Mouse (Mus musculus): ENCODE results near the gene Comtd1. TPM values are rescaled to one million over a fixed set of nuclear protein-coding genes. Genes with fewer than 3 reads are reported as not detected.
A peak's percentile ranks its signal among the peaks of the same experiment; 100 is the strongest.

Gene Comtd1
- 59.9 and 63.0 TPM in 2 replicates for polyA plus RNA-seq (2015; fragmentation: Nextera tagmentation; extraction: Ambion mirVana)

DNA sequence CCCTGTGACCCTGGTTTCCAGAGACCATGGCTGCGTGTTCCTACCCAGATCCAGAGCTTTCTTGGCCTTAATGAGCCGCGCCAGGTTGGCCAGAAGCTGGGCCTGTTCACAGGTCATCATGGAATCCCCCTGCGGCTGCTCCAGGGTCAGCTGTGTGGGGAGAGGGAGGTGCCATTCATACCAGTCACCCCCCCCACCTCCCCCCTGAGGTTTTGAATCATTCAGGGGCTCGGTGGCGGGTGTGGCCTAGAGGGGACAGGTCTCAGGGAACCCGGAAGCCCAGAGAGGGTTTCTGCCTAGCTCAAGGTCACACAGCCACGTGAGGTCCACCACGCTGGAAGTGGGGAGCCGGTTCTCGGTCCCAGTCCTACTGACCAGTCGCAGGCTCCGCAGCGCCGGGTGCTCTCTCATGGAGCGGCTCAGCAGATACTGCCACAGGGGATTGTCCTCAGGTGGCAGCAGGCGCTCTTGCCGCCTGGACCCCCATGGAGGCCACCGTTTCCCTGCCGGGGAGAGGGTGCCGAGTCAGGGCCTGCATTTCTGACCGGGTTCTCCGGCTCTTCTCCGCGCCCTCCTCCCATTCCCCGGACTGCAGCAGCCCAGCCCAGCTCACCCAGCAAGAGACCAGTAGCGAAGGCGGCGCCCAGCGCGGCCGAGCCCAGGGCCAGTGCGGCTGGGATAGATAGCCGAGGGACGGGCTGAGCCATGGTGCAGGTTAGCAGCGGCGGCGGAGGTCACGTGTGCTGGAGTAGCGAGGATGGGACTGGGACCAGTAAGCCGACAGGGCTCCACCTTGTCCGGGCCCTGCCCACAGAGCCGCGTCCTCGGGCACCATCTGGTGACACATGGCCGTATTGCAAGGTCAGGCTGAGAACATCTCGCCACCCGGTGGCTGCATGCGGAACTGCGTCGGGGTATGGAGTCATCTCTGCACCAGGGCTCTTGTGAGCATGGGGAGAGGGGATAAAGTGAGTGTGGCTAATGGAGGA lies at the start of gene Comtd1:
TSS of gene Comtd1 (minus strand) at position 812 of the 989 bp plus-strand sequence.
- peak; percentile 86 for ATAC-seq (ENCODE audit: low FRiP score, low read depth)
- Histone ChIP-seq H3K4me2 (peak within 1 kb of the TSS; percentile 88), H3K4me1 (replicated peaks) (peaks cover 22% of the 10 kb centered on the region), H3K9ac (peak within 1 kb of the TSS; percentile 72), H3K27me3 (no peaks in the 10 kb centered on the region), H3K27ac (replicated peaks) (peak within 1 kb of the TSS; percentile 67), H3K4me3 (peak within 1 kb of the TSS; percentile 67), H3K9me3 (no peaks in the 10 kb centered on the region), H3K36me3 (peaks cover 32% of the 10 kb centered on the region)
- under 1% methylated on average over 51 of the region's 51 CpGs for WGBS

- Histone ChIP-seq H3K4me3 (no peak overlapping the region), H3K4me2 (peak overlapping the region; percentile 19; the same call in 1 of the 2 replicates)
- WGBS = 45% methylated on average over 6 of the region's 6 CpGs
These were observed 43.5 kb upstream of the Comtd1 start for GRCm38 (mm10) chr14:21892341-21892659.

GRCm38 (mm10) chr14:21891581-21892340 lies 43.0 kb upstream of the Comtd1 start:
- Histone ChIP-seq H3K4me1 (replicated peaks) (peaks cover 14% of the 10 kb centered on the region), H3K4me3 (no peak overlapping the region), H3K27ac (replicated peaks) (peak overlapping the region; percentile 62), H3K4me2 (peak overlapping the region; percentile 19), H3K36me3 (no peaks in the 10 kb centered on the region), H3K9me3 (no peaks in the 10 kb centered on the region), H3K27me3 (no peaks in the 10 kb centered on the region), H3K9ac (no peak overlapping the region)
- WGBS = 15% methylated on average over 15 of the region's 15 CpGs
- peak; percentile 81 for ATAC-seq (ENCODE audit: low FRiP score, low read depth)

More at GRCm38 (mm10) chr14:21892341-21892659, 43.5 kb upstream of the Comtd1 start:
- no peaks in the 10 kb centered on the region for H3K27me3 ChIP-seq
- no peaks in the 10 kb centered on the region for H3K9me3 ChIP-seq
- no peaks in the 10 kb centered on the region for H3K36me3 ChIP-seq
- H3K4me1 ChIP-seq (replicated peaks) = peaks cover 14% of the 10 kb centered on the region
- ATAC-seq (ENCODE audit: low FRiP score, low read depth) = no peak
- no peak overlapping the region for H3K9ac ChIP-seq
- H3K27ac ChIP-seq (replicated peaks) = no peak overlapping the region; the same call in 1 of the 2 replicates

DNA sequence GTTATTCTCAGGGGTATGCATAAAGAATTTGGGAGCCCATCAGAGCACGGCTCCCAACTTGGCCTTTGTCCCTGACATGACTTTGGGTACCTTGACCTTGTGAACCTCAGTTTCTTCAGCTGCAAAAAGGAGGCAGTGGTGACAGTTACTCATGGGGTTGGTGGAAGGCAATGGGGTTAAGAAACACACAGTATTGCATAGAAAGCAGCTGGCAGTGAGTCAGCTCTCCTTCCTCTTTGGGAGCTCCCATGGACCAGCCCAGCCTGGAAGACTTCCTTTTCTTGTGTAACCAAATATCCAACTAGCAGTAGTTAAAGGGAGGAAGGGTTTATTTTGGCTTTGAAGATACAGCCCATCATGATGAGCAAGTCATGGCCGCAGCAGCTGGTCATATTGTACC lies 41.7 kb upstream of the Comtd1 start:
- H3K4me2 ChIP-seq = no peak overlapping the region
- no peaks in the 10 kb centered on the region for H3K36me3 ChIP-seq
- no peaks in the 10 kb centered on the region for H3K27me3 ChIP-seq
- peaks cover 14% of the 10 kb centered on the region for H3K4me1 ChIP-seq (replicated peaks)
- no peak overlapping the region for H3K9ac ChIP-seq
- H3K27ac ChIP-seq (replicated peaks) = no peak overlapping the region
- WGBS = 87% methylated on average over 2 of the region's 2 CpGs
- no peak for ATAC-seq (ENCODE audit: low FRiP score, low read depth)
- no peak overlapping the region for H3K4me3 ChIP-seq
- H3K9me3 ChIP-seq = no peaks in the 10 kb centered on the region

DNA sequence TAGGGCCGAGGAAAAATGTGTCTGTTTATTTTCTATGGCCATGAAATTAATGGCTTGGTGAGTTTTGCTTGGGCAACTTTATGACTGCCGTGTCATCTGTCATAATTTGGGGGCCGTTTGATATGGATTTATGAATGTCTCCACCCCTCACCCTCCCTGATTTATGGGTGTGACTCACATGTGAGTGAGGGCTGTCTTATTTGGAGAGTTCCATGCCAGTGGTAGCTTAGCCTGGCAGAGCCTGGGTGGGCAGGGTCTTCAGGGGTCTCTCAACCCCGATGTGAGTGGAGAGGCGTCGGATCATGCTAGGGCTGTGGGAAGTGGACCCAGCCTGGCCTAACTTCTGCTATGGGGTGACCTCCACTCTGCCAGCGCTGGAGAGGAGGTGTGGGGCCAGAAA lies 18.0 kb upstream of the Comtd1 start:
- ATAC-seq (ENCODE audit: low FRiP score, low read depth) = no peak
- WGBS = 81% methylated on average over 7 of the region's 7 CpGs
- H3K27me3 ChIP-seq = no peaks in the 10 kb centered on the region
- H3K9ac ChIP-seq = no peak overlapping the region
- H3K27ac ChIP-seq (replicated peaks) = no peak overlapping the region
- H3K4me3 ChIP-seq = no peak overlapping the region
- H3K4me1 ChIP-seq (replicated peaks) = no peaks in the 10 kb centered on the region
- no peak overlapping the region for H3K4me2 ChIP-seq
- H3K36me3 ChIP-seq = no peaks in the 10 kb centered on the region
- H3K9me3 ChIP-seq = no peaks in the 10 kb centered on the region

- Histone ChIP-seq H3K4me1 (replicated peaks) (no peaks in the 10 kb centered on the region), H3K4me2 (no peak overlapping the region), H3K4me3 (no peak overlapping the region), H3K27me3 (no peaks in the 10 kb centered on the region), H3K9ac (no peak overlapping the region), H3K27ac (replicated peaks) (no peak overlapping the region), H3K36me3 (no peaks in the 10 kb centered on the region), H3K9me3 (no peaks in the 10 kb centered on the region)
- 50% methylated on average over 7 of the region's 7 CpGs for WGBS
- ATAC-seq (ENCODE audit: low FRiP score, low read depth) = no peak
These were observed 17.5 kb upstream of the Comtd1 start for GRCm38 (mm10) chr14:21866291-21866690.

GRCm38 (mm10) chr14:21856886-21857285 lies 8.1 kb upstream of the Comtd1 start:
- no peaks in the 10 kb centered on the region for H3K9me3 ChIP-seq
- 85% methylated on average over 14 of the region's 14 CpGs for WGBS
- H3K27me3 ChIP-seq = no peaks in the 10 kb centered on the region
- H3K9ac ChIP-seq = no peak overlapping the region
- H3K4me2 ChIP-seq = no peak overlapping the region
- no peak overlapping the region for H3K4me3 ChIP-seq
- no peak for ATAC-seq (ENCODE audit: low FRiP score, low read depth)
- H3K27ac ChIP-seq (replicated peaks) = no peak overlapping the region
- no peaks in the 10 kb centered on the region for H3K36me3 ChIP-seq
- peaks cover 10% of the 10 kb centered on the region for H3K4me1 ChIP-seq (replicated peaks)

DNA sequence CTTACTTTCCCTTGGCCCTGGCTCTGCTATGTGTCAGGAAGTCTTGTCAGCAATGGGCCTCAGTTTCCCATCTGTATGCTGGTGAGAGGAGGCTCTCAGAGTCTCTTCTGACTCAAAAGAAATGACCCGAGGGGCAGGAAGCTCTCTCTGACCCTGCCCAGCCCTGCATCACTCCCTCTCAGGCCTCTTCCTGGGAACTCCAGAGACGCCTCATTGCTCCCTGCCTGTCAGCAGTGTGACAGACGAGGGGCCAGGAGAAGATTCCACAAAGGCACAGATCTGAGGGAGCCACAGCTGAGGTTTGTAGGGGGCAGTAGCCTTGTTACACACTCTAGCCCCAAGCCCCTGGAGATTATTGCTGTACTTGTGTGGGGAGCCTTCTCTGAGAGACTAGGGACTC lies 7.2 kb upstream of the Comtd1 start:
- H3K4me3 ChIP-seq = no peak overlapping the region
- H3K36me3 ChIP-seq = no peaks in the 10 kb centered on the region
- no peaks in the 10 kb centered on the region for H3K27me3 ChIP-seq
- H3K4me2 ChIP-seq = no peak overlapping the region
- H3K4me1 ChIP-seq (replicated peaks) = peaks cover 10% of the 10 kb centered on the region
- H3K27ac ChIP-seq (replicated peaks) = no peak overlapping the region
- H3K9me3 ChIP-seq = no peaks in the 10 kb centered on the region
- no peak for ATAC-seq (ENCODE audit: low FRiP score, low read depth)
- 28% methylated on average over 3 of the region's 3 CpGs for WGBS
- H3K9ac ChIP-seq = no peak overlapping the region

DNA sequence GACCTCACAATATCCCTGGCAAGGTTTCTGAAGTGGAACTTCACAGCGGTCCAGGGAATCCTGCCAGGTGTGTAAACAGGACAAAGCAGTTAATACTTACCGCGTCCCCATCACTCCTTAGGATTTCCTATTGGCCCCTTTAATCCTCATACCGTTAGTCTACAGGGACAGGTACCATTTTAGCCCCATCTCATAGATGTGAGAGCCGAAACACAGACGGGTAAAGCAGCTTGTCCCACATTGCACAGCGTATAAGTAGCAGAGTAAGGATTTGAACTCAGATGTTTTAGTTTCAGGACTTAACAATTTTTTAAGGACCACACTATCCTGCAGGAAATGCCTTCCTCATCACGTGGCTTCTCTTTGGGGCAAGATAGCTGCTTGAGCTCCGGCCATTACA lies 5.5 kb upstream of the Comtd1 start:
- H3K27me3 ChIP-seq = no peaks in the 10 kb centered on the region
- H3K4me2 ChIP-seq = peak overlapping the region; percentile 47
- no peak overlapping the region for H3K4me3 ChIP-seq
- H3K36me3 ChIP-seq = no peaks in the 10 kb centered on the region
- ATAC-seq (ENCODE audit: low FRiP score, low read depth) = no peak
- H3K4me1 ChIP-seq (replicated peaks) = peaks cover 16% of the 10 kb centered on the region
- H3K9ac ChIP-seq = 0 out of 2 replicates have a peak overlapping the region, but pooled peaks have one; percentile 3
- no peaks in the 10 kb centered on the region for H3K9me3 ChIP-seq
- WGBS = 83% methylated on average over 9 of the region's 9 CpGs
- H3K27ac ChIP-seq (replicated peaks) = no peak overlapping the region

DNA sequence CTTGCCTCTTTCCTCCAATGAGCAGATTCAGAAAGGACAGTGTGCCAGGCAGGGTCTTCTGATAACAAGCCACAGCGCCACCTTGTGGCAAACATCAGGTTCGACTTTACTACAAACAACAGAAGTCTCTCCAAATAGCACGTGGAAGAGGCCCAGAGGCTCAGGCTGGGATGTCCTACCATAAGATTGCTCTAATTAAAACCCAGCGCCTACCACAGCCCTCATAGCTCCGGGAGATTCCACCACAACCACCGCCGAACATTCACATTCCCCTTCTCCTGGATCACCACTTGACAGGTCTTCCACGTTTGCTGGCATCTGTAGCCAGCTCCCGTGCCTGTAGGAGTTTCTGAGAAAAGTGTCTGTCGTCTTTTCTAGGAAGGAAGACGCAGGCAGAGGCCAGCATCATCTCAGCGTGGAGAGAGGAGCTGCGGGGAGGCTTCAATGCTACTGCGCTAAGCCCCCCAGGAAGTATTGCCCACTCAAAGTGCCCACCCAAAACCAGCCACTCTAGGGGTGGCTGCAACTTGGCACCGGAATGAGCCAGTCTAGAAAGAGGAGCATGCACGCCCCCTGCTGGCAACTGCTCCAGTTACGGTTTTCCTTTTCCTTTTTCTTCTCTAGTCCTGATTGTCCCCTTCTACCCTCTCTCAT lies 4.8 kb upstream of the Comtd1 start:
- Histone ChIP-seq H3K9ac (0 out of 2 replicates have a peak overlapping the region, but pooled peaks have one; percentile 3), H3K9me3 (no peaks in the 10 kb centered on the region), H3K4me3 (peak overlapping the region; percentile 6; the same call in 1 of the 2 replicates), H3K4me1 (replicated peaks) (peaks cover 16% of the 10 kb centered on the region), H3K36me3 (no peaks in the 10 kb centered on the region), H3K27me3 (no peaks in the 10 kb centered on the region), H3K4me2 (peak overlapping the region; percentile 47), H3K27ac (replicated peaks) (no peak overlapping the region)
- WGBS = 9% methylated on average over 17 of the region's 17 CpGs
- ATAC-seq (ENCODE audit: low FRiP score, low read depth) = no peak

- no peaks in the 10 kb centered on the region for H3K27me3 ChIP-seq
- H3K27ac ChIP-seq (replicated peaks) = no peak overlapping the region
- ATAC-seq (ENCODE audit: low FRiP score, low read depth) = no peak
- no peak overlapping the region for H3K9ac ChIP-seq
- H3K36me3 ChIP-seq = no peaks in the 10 kb centered on the region
- H3K9me3 ChIP-seq = no peaks in the 10 kb centered on the region
- peaks cover 26% of the 10 kb centered on the region for H3K4me1 ChIP-seq (replicated peaks)
- WGBS = 85% methylated on average over 16 of the region's 16 CpGs
- H3K4me2 ChIP-seq = no peak overlapping the region
- H3K4me3 ChIP-seq = no peak overlapping the region
These were observed 3.4 kb upstream of the Comtd1 start for GRCm38 (mm10) chr14:21851996-21852791.

All from hindbrain, embryonic 15.5 days (tissue).